Mouse (Mus musculus) neutrophil, adult 5-6 weeks (primary cell): Measurements from ENCODE around the gene Utp15. TPM values are rescaled to one million over a fixed set of nuclear protein-coding genes. Genes with fewer than 3 reads are reported as not detected.

Source experiments
- ATAC-seq: fragments of 151-379, 151-347 bp; 2 replicates; pipeline ENCODE4 v1.8.0; 2017; ENCODE audit warnings: mild to moderate bottlenecking, moderate TSS enrichment; ENCODE audit not compliant: insufficient number of reproducible peaks, poor library complexity, low FRiP score, severe bottlenecking; ENCODE audit errors: extremely low read depth
- total RNA-seq: library from RNA; stranded (forward); fragments of 200-1000 nt; gene quantifications from 2 replicates; pipeline ENCODE4 v1.2.3, GENCODE M21; 2017

Utp15 gene
- total RNA-seq, 1 experiment from 2014 or later: 29.2 TPM

GRCm38 (mm10) chr13:98264111-98264510 is 1.3 kb upstream of the Utp15 start:
- ATAC-seq: no peak

GRCm38 (mm10) chr13:98263458-98263987 is 682 bp upstream of the Utp15 start:
- no peak for ATAC-seq

DNA sequence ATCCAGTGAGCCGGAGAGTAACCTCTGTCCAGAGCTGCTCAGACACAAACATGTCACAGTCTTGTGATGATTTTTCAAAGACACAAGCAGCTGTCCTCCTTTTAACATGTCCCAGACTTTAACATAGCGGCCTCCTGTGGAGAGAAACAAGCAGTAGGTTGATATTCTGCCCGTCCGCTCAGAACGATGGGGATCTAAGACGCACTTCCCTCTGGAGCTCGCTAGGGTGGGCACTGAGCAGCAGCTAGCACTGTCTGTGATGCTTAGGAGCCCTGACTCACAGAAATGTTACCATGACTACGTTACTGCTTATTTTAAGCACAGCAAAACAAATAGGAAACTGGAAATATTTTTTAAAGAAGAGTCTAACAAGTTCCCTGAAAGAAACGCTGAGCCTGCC is 7.9 kb downstream of the Utp15 start:
- no peak for ATAC-seq

- no peak for ATAC-seq
These were observed 13.2 kb downstream of the Utp15 start for GRCm38 (mm10) chr13:98249594-98249993.

- ATAC-seq: no peak
These were observed 17.5 kb downstream of the Utp15 start for GRCm38 (mm10) chr13:98245386-98245785.

DNA sequence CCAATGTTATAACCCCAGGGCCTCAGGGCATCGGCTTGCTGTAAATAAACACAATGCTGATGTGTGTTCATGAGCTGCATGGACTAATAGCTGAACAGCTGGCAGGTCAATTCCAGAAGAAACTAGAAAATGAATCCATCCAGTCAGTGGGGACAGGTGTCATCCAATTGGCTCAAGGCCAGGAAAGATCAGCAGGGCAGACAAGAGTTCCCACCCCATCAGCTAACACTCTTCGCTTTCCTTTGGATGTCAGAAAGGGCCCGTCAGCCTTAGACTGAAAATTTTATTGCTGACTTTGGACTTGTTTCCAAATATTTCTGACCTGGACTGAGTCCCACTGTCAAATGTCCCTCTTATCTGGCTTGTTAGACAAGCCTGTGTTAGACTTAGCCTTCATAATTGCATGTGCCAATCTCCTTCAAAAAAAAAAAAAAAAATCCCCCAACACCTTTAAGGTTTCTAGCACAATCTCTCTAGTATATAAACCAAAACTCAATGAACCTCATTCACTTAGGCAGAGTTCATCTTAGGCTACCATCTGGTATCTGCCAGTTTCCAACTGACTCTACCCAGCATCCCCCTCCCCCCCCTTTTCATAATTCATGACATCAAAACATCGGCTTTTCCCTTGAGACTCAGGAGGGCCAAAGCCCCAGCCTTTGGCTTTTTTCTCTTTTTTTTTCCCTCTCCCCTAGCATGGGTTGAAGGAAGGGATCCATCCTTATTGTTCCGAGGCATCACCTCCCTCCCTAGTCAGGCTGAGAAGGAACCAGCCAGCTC is 18.1 kb downstream of the Utp15 start:
- ATAC-seq: no peak

GRCm38 (mm10) chr13:98241531-98242282 is 21.1 kb downstream of the Utp15 start:
- ATAC-seq: no peak

- no peak for ATAC-seq
These were observed 22.7 kb downstream of the Utp15 start for GRCm38 (mm10) chr13:98239978-98240641.

- ATAC-seq: no peak
These were observed 27.4 kb downstream of the Utp15 start for GRCm38 (mm10) chr13:98235451-98235850.

DNA sequence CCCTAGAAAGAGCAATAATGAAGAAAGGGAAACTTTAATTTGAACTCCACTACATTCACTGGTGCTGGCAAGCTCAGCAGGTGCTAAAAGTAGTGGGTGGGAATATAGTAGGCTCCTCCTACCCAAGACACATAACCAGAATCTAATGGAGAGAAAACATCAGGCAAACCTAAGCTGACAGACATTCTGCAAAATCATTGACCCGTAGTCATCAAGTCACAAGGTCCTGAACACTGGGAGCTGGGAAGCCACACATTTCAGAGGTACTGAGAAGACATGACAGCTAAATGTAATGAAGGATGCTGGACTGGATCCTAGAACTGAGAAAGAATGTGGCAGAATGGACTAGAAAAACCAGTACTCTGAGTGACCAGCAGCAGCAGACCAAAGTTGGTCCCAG is 32.3 kb downstream of the Utp15 start:
- no peak for ATAC-seq

DNA sequence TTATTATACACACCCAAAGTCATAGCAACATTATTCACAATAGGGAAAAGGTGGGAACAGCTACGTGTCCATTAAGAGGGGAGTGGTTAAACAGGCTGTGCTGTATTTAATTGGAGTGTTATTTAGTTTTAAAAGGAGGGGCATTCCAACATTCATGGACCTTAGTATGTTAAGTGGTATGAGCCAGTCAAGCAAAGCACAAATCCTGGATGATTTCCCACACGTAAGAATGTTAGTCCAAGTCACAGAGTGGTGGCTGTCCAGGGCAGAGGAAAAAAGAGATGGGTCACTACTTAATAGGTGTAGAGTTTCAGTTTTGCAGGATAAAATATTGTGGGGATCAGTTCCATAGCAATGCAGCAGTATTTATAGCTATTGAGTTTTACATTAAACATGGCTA is 36.6 kb downstream of the Utp15 start:
- ATAC-seq: no peak

DNA sequence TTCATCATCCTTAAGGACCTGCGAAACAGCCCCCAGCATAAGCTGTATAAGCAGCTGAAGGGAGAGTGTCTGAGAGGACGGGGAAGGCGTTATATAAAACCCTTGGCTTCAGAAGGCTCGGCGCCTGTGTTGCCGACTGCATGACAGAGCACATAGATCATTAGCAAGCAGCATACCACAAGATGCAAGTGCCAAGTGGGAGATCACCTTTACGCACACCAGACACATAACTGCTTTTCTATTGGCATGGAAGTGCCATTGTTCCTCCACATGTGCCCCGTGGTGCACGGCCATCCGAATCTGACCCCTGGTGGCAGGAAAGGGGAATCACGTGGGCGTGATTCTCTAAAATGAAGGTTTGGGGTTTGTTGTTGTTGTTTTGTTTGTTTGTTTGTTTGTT is 40.0 kb downstream of the Utp15 start:
- no peak for ATAC-seq

DNA sequence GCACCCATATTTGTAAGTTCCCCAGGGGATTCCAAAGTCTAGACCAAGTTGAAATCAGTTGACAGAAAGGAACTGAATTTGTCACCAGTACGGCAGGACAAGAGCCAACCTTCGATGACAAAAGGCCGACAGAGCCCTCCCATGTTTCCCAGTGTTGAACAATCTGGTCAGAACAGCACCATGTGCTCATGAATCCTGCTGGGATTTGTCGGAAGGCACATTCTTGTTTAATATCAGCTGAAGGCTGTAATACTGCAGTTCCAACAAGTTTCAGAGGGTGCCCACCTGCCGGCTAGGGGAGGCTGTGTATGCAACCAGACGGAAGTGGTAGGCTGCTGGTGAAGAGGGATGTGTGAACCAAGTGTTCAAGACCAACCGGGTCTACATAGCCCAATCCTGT is 52.7 kb downstream of the Utp15 start:
- ATAC-seq: no peak

GRCm38 (mm10) chr13:98208842-98209241 is 54.0 kb downstream of the Utp15 start:
- ATAC-seq: no peak

DNA sequence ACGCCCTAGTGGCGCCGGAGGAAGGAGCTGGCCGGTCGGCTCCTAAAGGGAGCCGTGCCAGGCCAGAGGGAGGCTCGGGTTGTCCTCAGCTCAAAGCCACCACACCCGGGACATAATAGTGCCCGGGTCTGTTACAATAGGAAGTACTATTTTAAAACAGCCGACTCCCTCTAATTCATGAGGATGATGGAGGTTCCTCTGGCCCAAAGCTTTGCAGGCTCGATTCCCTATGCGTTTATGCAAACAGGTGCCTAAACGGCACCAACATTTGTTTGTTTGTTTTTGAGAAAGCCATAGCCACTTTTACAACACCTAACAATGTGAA is 56.3 kb downstream of the Utp15 start:
- ATAC-seq: no peak

DNA sequence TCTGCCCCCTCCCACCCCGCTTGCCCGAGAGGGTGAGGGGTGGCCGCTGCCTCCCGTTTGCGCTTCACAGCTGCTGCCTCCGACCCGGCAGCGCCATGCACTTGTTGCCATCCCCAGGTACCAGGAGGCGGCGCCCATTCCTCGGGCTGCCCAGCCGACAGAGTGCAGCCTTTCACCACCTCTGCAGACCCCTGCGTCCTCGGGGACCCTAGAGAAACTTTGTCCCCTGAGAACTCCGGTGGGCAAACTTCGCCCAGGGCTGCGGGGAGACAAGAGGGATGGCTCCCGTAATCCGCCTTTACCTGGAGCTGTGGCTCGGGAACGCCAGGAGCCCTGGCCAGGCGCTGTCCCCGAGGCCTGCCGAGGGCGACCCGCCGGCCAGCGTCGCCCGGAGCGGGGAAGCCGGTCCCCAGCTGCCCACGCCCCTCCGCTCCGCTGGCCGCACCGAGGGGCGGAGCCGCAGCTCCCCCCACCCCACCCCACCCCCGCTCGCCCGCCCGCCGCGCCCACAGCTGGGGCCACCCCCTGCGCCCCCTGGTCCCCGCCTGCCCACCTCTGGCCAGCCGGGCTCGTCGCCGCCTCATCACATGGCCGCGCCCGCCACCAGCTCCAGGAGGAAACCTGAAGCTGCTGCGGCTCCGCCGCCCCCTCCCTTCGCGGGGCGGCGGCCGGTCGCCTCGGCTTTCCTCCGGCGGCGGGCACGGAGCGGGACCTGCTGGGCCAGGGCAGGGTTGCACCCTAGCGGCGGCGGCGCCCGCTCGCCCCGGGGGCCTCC is 56.9 kb downstream of the Utp15 start, which contains the start of gene Arhgef28:
TSS of gene Arhgef28 (minus strand) at position 669 of the 775 bp plus-strand sequence.
- ATAC-seq: no peak

GRCm38 (mm10) chr13:98205111-98205510 is 57.7 kb downstream of the Utp15 start:
- ATAC-seq: no peak

DNA sequence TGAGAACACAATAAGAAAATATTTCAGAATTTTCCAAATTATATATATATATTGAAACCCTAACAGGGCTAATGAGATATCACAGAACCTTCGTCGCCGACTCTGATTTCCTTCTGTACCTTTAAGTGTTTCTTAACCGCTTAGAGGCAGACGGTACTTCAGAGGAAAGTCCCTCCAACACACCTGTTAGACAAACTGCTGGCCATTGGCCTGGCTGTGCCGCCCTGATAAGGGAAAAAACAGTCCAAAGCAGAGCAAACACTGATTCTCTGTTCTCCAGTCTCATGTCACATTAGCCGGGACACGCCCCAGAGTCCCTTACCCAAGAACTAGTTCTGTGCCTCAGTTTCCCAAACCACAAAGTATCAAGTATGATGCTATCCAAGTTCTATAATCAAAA is 58.5 kb downstream of the Utp15 start:
- no peak for ATAC-seq

DNA sequence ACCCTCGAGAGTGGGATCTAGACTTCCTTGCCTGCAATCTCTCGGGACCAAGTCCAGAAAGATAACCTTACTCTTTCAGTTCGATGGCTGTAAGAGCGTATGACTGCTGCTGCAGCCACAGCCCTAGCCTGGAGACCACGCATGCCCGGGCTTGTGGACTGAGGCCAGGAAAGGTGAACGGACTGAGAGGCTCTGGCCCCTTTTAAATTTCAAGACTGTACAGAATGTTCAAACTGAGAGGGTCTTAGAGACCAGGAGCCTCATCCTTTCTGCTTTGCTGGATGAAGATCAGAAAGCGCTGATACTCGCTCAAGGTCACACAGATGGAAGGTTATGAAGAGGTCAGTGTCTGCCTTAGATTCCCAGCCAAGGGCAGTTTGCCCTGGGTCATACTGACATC is 61.4 kb downstream of the Utp15 start:
- no peak for ATAC-seq
